Mouse (Mus musculus): Measurements from ENCODE around the gene Zfp985.
"Not testable (repeated sequence)": the region's sequence is repeated elsewhere in the genome, so short reads cannot be mapped to it uniquely, and the experiment has no call there.

DNA sequence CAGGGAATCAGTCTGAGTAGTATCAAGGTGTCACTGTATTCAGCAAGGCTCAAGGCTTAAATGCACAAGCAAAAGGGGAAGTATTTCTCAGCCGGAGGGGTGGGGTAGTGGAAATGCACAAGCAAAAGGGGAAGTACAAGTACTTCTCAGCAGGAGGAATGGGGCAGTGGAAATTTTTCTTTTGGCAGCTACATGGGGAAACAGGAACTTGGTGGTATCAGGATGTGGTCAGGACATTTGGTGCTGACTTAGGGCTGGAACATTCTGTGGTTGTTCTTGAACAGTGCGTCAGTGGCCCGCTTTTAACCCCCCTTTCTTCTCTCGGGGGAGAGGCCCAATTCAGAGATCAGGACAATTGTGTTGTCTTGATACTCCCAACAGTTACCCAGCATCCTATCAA, 26.3 kb downstream of the Zfp985 start:
- not testable (repeated sequence) for TF ChIP-seq CTCF (IDR thresholded peaks at IDR 0.05; ENCODE audit: borderline replicate concordance, insufficient read depth, low read length); POLR2A (IDR thresholded peaks at IDR 0.05; ENCODE audit: low read depth, low read length)
